Mouse (Mus musculus) testis, adult 2 months (tissue): ENCODE data around the gene Kbtbd7. TPM values are rescaled to one million over a fixed set of nuclear protein-coding genes. Genes with fewer than 3 reads are reported as not detected.

ENCODE experiments used
- H3K27ac ChIP-seq: fragments of 200-500 bp; 2 replicates; pipeline ENCODE4 v1.5.1; 2012; ENCODE audit warnings: low read depth, low read length; ENCODE audit not compliant: control insufficient read depth, insufficient read depth
- H3K27me3 ChIP-seq: fragments of 200-500 bp; 2 replicates; pipeline ENCODE4 v1.6.1; 2012; ENCODE audit warnings: mild to moderate bottlenecking, low read length, moderate library complexity; ENCODE audit not compliant: control insufficient read depth, insufficient read depth
- H3K36me3 ChIP-seq: fragments of 200-500 bp; 2 replicates; pipeline ENCODE4 v1.6.1; 2012; ENCODE audit warnings: mild to moderate bottlenecking, low read length; ENCODE audit not compliant: control insufficient read depth, insufficient read depth
- H3K4me1 ChIP-seq: fragments of 200-500 bp; 2 replicates; pipeline ENCODE4 v1.6.1; 2012; ENCODE audit warnings: low read length; ENCODE audit not compliant: control insufficient read depth, insufficient read depth
- H3K4me3 ChIP-seq: fragments of 200-500 bp; 2 replicates; pipeline ENCODE4 v1.5.1; 2012; ENCODE audit warnings: low read depth, mild to moderate bottlenecking, low read length, moderate library complexity, mixed read lengths; ENCODE audit not compliant: control insufficient read depth
- CTCF ChIP-seq: fragments of 200-500 bp; IDR thresholded peaks from 2 replicates; pipeline ENCODE4 v1.5.1; 2012; ENCODE audit warnings: low read depth, mild to moderate bottlenecking, inconsistent platforms, low read length, moderate library complexity; ENCODE audit not compliant: control insufficient read depth, insufficient read depth, insufficient replicate concordance
- POLR2A ChIP-seq: fragments of 200-500 bp; IDR thresholded peaks from 2 replicates; pipeline ENCODE4 v1.6.1; 2012; ENCODE audit warnings: low read depth, mild to moderate bottlenecking, inconsistent platforms, low read length, moderate library complexity; ENCODE audit not compliant: control insufficient read depth
- polyA plus RNA-seq: library from polyadenylated mRNA; depleted of rRNA; stranded (reverse); fragments of >200 nt; gene quantifications from 2 replicates; pipeline ENCODE4 v1.2.3, GENCODE M21; 2012; rRNA removed

The Kbtbd7 gene
- 8.4 and 8.8 TPM in 2 replicates for polyA plus RNA-seq

DNA sequence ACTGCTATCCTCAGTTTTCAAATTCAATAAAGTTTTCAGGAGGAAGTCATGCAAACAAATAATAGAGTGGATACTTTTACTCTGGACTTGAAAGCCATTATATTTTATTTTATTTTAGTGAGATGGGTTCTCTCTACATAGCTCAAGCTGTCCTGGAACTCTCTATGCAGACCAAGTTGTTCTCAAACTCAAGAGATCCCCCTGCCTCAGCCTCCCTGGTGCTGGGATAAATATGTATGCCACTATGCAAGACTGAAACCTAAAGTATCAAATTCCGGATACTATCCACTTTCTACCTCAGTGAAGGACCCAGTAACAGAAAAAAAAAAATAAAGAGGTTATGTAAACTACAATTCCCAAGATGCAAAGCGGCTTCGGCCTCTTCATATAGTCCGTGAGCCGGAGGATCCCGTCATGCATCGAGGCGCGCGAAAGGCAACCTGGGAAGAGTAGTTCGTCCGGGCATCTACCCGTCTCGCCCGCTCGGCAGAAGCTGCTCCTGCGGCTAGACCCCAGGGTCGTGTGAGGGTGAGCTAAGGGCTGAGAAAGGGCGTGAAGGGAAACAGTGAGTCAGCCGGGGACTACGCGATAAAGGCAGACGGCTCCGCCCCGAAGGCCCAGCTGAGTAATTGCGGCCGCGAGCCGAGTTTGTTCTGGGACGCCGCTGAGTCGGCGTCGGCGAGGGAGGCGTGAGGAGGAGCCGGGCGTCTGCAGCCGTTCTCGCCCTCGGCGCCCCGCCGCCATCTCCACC lies at the start of gene Kbtbd7:
TSS of gene Kbtbd7 (plus strand) at position 533 of the 751 bp plus-strand sequence.
- Histone ChIP-seq H3K36me3 (no peaks in the 10 kb centered on the region), H3K27ac (peak within 1 kb of the TSS; percentile 72), H3K4me3 (peak within 1 kb of the TSS; percentile 83), H3K27me3 (no peaks in the 10 kb centered on the region), H3K4me1 (no peaks in the 10 kb centered on the region; the same call in 1 of the 2 replicates)
- no peak for TF ChIP-seq CTCF
- TF ChIP-seq POLR2A: peak; percentile 95

DNA sequence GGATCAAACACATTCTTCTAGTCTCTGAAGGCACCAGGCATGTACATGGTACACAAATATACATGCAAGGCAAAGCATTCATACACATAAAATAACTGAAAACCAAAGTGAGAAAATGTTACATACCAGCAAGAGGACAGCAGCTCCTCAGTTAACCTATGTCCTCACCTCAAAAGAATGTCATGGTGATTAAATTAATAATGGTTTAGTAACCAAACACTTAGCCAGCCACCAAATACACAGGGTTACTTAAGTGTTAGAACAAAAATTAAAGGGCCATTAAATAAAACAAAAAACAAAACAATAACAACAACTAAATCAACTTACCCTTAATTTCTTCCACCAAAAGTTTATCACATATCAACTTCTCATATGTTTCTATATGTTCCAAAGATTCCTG lies 49.3 kb upstream of the Kbtbd7 start:
- no peak for TF ChIP-seq POLR2A
- TF ChIP-seq CTCF: no peak
- H3K4me1 ChIP-seq: no peaks in the 10 kb centered on the region
- H3K27ac ChIP-seq: no peak overlapping the region
- no peak overlapping the region; the same call in 1 of the 2 replicates for H3K4me3 ChIP-seq
- H3K27me3 ChIP-seq: no peaks in the 10 kb centered on the region
- H3K36me3 ChIP-seq: no peaks in the 10 kb centered on the region; the same call in 1 of the 2 replicates

DNA sequence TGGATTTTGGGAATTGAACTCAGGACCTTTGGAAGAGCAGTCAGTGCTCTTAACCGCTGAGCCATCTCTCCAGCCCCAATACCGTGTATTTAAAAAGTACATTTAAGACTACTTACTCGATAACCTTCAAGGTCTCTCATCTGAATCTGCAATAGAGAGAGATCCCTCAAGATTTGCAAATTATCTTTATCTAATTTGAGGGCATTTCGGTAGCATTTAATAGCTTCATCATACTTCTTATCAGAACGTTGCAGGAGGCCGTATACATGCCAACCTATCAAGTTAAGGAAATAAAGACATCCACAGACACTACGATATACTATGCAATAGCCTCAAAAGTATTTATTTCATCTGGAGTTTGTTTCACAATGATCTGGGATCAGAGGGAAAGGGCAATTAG lies 43.2 kb upstream of the Kbtbd7 start:
- Histone ChIP-seq H3K36me3 (no peaks in the 10 kb centered on the region), H3K4me1 (no peaks in the 10 kb centered on the region), H3K27me3 (no peaks in the 10 kb centered on the region), H3K4me3 (no peak overlapping the region), H3K27ac (no peak overlapping the region)
- TF ChIP-seq POLR2A (no peak), CTCF (no peak)

DNA sequence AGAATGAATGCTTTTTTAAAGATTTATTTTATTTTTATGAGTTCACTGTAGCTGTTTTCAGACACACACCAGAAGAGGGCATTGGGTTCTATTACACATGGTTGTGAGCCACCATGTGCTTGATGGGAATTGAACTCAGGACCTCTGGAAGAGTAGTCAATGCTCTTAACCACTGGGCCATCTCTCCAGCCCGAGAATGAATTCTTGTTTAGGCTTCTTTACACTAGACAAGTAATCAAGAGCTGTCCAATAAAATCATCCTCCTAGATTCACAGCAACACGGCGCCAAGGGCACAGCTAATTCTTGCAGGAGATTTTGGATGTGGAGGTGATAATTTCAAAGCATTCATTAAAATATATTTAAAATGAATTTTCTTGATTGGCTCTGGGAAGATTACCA lies 38.0 kb upstream of the Kbtbd7 start:
- TF ChIP-seq POLR2A: no peak
- TF ChIP-seq CTCF: no peak
- no peaks in the 10 kb centered on the region for H3K36me3 ChIP-seq
- no peak overlapping the region for H3K27ac ChIP-seq
- no peaks in the 10 kb centered on the region for H3K27me3 ChIP-seq
- H3K4me1 ChIP-seq: no peaks in the 10 kb centered on the region; the same call in 1 of the 2 replicates
- no peak overlapping the region for H3K4me3 ChIP-seq

DNA sequence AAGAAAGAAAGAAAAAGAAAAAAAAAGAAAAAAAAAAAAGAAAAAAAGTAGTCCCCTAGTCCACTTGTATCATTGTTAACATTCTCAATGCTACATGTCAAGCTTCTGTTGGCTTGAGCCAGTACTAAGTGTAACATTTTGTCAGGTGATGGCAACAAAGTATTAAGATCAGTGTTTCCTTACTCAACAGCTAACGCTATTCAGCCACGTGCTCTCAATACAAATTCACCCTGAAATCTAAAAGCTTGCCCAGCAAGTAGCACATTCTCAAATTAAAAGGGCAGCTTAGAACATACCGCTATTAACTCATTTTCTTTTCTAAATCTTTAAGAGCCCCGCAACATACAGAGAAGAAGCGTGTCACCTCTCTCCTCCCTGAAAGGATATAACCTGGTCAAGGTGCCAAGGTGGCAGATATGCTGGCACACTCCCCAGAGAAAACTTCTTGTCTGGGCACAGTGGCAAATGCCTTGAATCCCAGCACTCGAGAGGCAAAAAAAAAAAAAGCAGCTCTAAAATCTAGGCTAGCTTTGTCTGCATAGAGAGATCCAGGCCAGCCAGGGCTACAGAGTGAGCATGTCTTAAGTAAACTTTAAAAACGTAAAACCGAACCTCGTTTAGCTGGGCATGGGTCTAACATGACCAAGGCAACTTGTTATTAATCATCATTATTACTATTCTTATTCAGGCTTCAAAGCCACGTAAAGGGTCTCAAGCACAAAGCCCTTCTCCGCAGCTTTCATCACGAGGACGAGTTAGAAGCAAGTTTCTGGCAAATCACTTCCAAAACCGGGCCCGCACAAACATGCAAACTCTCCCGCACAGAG lies 36.7 kb upstream of the Kbtbd7 start:
- Histone ChIP-seq H3K36me3 (no peaks in the 10 kb centered on the region), H3K27ac (peak overlapping the region; percentile 73), H3K4me3 (peak overlapping the region; percentile 88), H3K27me3 (no peaks in the 10 kb centered on the region), H3K4me1 (no peaks in the 10 kb centered on the region; the same call in 1 of the 2 replicates)
- TF ChIP-seq POLR2A: no peak
- TF ChIP-seq CTCF: no peak

DNA sequence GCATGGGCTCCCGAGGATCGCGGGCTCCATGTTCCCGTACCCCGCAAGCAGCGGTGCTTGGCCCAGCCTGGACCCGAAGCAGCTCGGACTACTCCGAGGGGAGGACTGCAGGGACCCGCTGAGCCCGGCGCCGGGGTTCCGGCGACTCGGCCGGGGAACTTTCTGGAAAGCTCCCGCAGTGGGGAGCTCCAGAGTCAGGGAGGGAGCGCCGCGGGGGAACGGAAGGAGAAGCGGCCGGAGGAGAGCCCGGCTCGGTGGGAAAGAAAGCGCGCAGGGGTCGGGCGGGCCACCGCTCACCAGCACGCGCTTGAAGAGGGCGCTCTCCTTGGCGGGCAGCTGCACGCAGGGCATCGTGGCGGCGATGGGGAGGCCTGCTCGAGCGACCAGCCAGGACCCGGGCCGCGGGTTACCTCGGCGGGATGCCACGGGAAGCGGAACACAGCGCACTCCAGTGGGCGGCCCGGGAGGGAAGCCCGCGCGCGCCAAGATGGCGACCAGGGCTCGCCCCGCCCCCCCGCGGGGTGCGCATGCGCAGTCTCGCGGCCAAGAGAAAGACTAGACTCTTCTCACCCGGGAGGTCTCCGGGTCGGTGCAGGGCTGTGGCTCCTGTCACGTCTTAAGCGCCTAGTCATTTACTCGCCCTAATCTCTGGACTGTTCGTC lies 35.9 kb upstream of the Kbtbd7 start, which contains the start of gene Naa16:
TSS of gene Naa16 (minus strand) at position 514 of the 662 bp plus-strand sequence.
- Histone ChIP-seq H3K4me1 (no peaks in the 10 kb centered on the region; the same call in 1 of the 2 replicates), H3K36me3 (no peaks in the 10 kb centered on the region), H3K27ac (peak within 1 kb of the TSS; percentile 73), H3K27me3 (no peaks in the 10 kb centered on the region), H3K4me3 (peak within 1 kb of the TSS; percentile 88)
- TF ChIP-seq CTCF (no peak), POLR2A (peak; percentile 76)

DNA sequence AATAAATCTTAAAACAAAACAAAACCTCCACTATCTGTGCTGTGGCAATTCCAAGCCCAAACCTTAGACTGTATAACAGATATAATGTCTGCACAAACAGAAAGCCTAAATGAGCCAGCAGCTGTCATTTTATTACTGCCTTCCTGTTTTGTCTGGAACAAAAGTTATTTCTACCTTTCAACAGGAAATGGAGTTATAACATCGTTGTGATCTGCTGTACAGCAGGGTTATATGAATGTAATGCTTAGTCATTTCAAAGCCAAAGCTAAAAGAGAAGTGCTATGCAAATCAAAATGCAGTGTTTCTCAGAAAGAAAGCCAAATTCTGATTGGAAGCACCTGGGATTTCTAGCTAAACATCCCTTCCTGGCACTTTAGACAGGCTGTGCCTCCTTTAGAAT lies 33.0 kb upstream of the Kbtbd7 start:
- Histone ChIP-seq H3K36me3 (no peaks in the 10 kb centered on the region), H3K27me3 (no peaks in the 10 kb centered on the region), H3K4me3 (no peak overlapping the region), H3K4me1 (peaks cover 2% of the 10 kb centered on the region; the same call in 1 of the 2 replicates), H3K27ac (no peak overlapping the region)
- TF ChIP-seq POLR2A (no peak), CTCF (no peak)
